Mouse (Mus musculus) liver, postnatal 0 days (tissue): ENCODE measurements around the gene Panx3.

Experiments used
- CTCF ChIP-seq: sonication (generic); IDR thresholded peaks from 2 replicates; pipeline ENCODE4 v1.5.1; 2016; ENCODE audit warnings: antibody characterized with exemption, low read depth
- EP300 ChIP-seq: IDR thresholded peaks from 2 replicates; pipeline ENCODE4 v1.6.1; 2016; ENCODE audit warnings: antibody characterized with exemption, low read depth, mild to moderate bottlenecking

DNA sequence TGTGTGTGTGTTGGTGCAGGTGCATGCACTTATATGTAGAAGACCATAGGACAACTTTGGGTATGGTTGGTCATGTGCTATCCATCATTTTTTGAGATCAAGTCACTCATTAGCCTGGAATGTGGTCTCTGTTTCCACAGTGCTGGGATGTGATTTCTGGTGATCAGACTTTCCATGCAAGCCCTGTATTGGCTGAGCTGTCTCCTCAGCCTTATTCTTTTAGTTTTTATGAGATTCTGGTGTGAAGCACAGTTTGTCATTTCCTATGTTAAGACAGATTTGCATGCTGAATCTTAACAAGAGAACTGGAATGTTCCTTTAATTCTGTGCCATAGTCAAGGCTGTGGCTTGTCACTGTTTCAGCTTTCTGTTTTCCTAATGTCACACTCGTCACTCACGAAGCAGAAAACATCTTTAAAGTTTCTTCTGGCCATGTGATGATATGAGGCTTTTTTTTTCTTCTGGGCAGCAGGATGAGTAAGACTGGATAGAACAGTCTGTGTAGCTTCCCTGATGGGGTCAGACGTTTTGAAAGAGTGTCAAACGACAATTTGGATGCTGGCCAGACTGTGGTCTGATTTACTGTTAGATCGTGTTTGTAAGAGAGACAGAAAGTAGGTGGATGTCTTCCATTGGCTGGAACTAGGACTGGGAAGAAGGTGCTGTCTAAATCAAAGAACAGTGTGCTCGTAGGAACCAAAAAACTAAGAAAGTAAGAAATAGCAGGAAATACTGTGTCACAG is 32.1 kb downstream of the Panx3 start:
- TF ChIP-seq CTCF = no peak
- no peak for TF ChIP-seq EP300
